ENCODE assay signal across 28 mouse cellular contexts in genomic region chr17:5097046-5097445, GRCm38 (mm10).
DNase-seq lines count a peak whose midpoint lies in the region; ATAC-seq and TF ChIP-seq lines count a peak whose summit lies in the region.
"Had no signal": no experiment of that assay in that cellular context is flagged by ENCODE, and none has a peak within 500 bp of the region (broad histone marks: within the 10 kb centered on the region; RNA-seq: fewer than 3 reads in every experiment).

No protein-coding gene starts in this region.

- no peak overlapping the region for H3K4me2 ChIP-seq in liver, embryonic 12.5 days
- no peak overlapping the region for H3K4me2 ChIP-seq in liver, embryonic 16.5 days (ENCODE audit: low read depth, low read length)
- H3K4me2 ChIP-seq: embryonic facial prominence, embryonic 13.5 days; heart, embryonic 13.5 days; hindbrain, embryonic 14.5 days had no signal

- no peak for TF ChIP-seq POLR2A in kidney, adult 2 months (IDR thresholded peaks at IDR 0.05; ENCODE audit: low read depth, low read length)

- H3K9me3 ChIP-seq in liver, embryonic 12.5 days (replicated peaks) = no peaks in the 10 kb centered on the region
- H3K9me3 ChIP-seq in E14TG2a.4 (ENCODE audit: low read length) = no peaks in the 10 kb centered on the region
- no peaks in the 10 kb centered on the region for H3K9me3 ChIP-seq in liver, embryonic 16.5 days (replicated peaks; ENCODE audit: control insufficient read depth, low read length)
- H3K9me3 ChIP-seq: embryonic facial prominence, embryonic 10.5 days; embryonic facial prominence, embryonic 13.5 days; heart, embryonic 10.5 days; heart, embryonic 13.5 days had no signal

- H3K27me3 ChIP-seq in kidney, adult 2 months (replicated peaks; ENCODE audit: control insufficient read depth, insufficient read depth, low read length) = no peaks in the 10 kb centered on the region
- H3K27me3 ChIP-seq in liver, embryonic 12.5 days (replicated peaks) = no peaks in the 10 kb centered on the region
- no peaks in the 10 kb centered on the region for H3K27me3 ChIP-seq in E14TG2a.4 (ENCODE audit: insufficient read depth, low read length)
- H3K27me3 ChIP-seq in liver, embryonic 16.5 days (ENCODE audit: control insufficient read depth, insufficient read depth, low read depth, low read length) = no peaks in the 10 kb centered on the region
- H3K27me3 ChIP-seq: embryonic facial prominence, embryonic 13.5 days had no signal

- WGBS in kidney, adult 2 months = 91% methylated on average over 4 of the region's 4 CpGs
- WGBS in liver, embryonic 12.5 days (ENCODE audit: insufficient replicate concordance) = 86% methylated on average over 4 of the region's 4 CpGs
- 85% methylated on average over 4 of the region's 4 CpGs for WGBS in liver, embryonic 16.5 days (ENCODE audit: insufficient replicate concordance)

- H3K4me1 ChIP-seq in kidney, adult 2 months (ENCODE audit: control insufficient read depth, insufficient read depth, low read length) = peaks cover 26% of the 10 kb centered on the region
- peaks cover 100% of the 10 kb centered on the region for H3K4me1 ChIP-seq in liver, embryonic 12.5 days
- H3K4me1 ChIP-seq in E14TG2a.4 (replicated peaks; ENCODE audit: low read depth, low read length) = peaks cover 75% of the 10 kb centered on the region
- H3K4me1 ChIP-seq in liver, embryonic 16.5 days (ENCODE audit: control insufficient read depth, low read depth, low read length) = peaks cover 76% of the 10 kb centered on the region

- H3K36me3 ChIP-seq in kidney, adult 2 months (ENCODE audit: control insufficient read depth, insufficient read depth, low read length) = no peaks in the 10 kb centered on the region
- no peaks in the 10 kb centered on the region for H3K36me3 ChIP-seq in liver, embryonic 12.5 days
- no peaks in the 10 kb centered on the region for H3K36me3 ChIP-seq in E14TG2a.4 (ENCODE audit: insufficient read depth, low read length)
- no peaks in the 10 kb centered on the region for H3K36me3 ChIP-seq in liver, embryonic 16.5 days (ENCODE audit: control insufficient read depth, insufficient read depth)
- H3K36me3 ChIP-seq: heart, embryonic 10.5 days had no signal

- no peak for ATAC-seq in liver, embryonic 12.5 days
- no peak for ATAC-seq in liver, embryonic 16.5 days (ENCODE audit: low read depth)
- ATAC-seq: activated CD4-positive, CD25-positive, alpha-beta regulatory T cell, adult 4 months; CD4-positive, CD25-positive, alpha-beta regulatory T cell, adult 4 months; forebrain, embryonic 14.5 days; forebrain, postnatal 0 days; hindbrain, postnatal 0 days had no signal

- TF ChIP-seq CTCF in kidney, adult 2 months (conservative IDR thresholded peaks at IDR 0.05; ENCODE audit: insufficient read depth, insufficient read length, low read depth, low read length) = no peak
- TF ChIP-seq CTCF in E14TG2a.4 (conservative IDR thresholded peaks at IDR 0.05; ENCODE audit: low read length) = no peak

- H3K9ac ChIP-seq in liver, embryonic 12.5 days = 0 out of 2 replicates have a peak overlapping the region, but pooled peaks have one; percentile 17
- no peak overlapping the region for H3K9ac ChIP-seq in liver, embryonic 16.5 days (ENCODE audit: low read depth, low read length)
- H3K9ac ChIP-seq: forebrain, postnatal 0 days; heart, embryonic 13.5 days; hindbrain, embryonic 14.5 days had no signal

- H3K4me3 ChIP-seq in kidney, adult 2 months (ENCODE audit: insufficient read depth, low read depth, low read length) = no peak overlapping the region
- H3K4me3 ChIP-seq in liver, embryonic 12.5 days = no peak overlapping the region
- H3K4me3 ChIP-seq in E14TG2a.4 (replicated peaks; ENCODE audit: low read length) = peak overlapping the region; percentile 52; the same call in 1 of the 2 replicates
- H3K4me3 ChIP-seq in liver, embryonic 16.5 days (ENCODE audit: low read depth, low read length) = no peak overlapping the region
- H3K4me3 ChIP-seq: embryonic facial prominence, embryonic 10.5 days; embryonic facial prominence, embryonic 13.5 days; erythroblast, embryonic 14.5 days; gastrocnemius, adult 2 months; heart, embryonic 10.5 days; heart, embryonic 13.5 days had no signal

- H3K27ac ChIP-seq in kidney, adult 2 months (ENCODE audit: insufficient read depth, low read depth, low read length) = peak overlapping the region; percentile 42; the same call in 1 of the 2 replicates
- peak overlapping the region; percentile 98 for H3K27ac ChIP-seq in liver, embryonic 12.5 days
- peak overlapping the region; percentile 10; the same call in 1 of the 2 replicates for H3K27ac ChIP-seq in liver, embryonic 16.5 days (ENCODE audit: low read length)
- H3K27ac ChIP-seq: embryonic facial prominence, embryonic 10.5 days; embryonic facial prominence, embryonic 13.5 days; gastrocnemius, adult 2 months; heart, embryonic 13.5 days; hindbrain, embryonic 14.5 days; hindbrain, postnatal 0 days had no signal

- DNase-seq in kidney, adult 2 months = no peak
- DNase-seq in kidney, postnatal 25 days = no peak
- DNase-seq in liver = no peak
- DNase-seq: adrenal gland, adult 8-10 months; adrenal gland, postnatal 25 days; cerebellum, adult 8-10 months; cerebellum, postnatal 10 days; cerebellum, postnatal 36 days; embryo, embryonic 11 days; forebrain, postnatal 0 days; gastrocnemius, adult 2 months; gastrocnemius, postnatal 14 days; heart, adult 18-20 months; heart, postnatal 14 days; heart, postnatal 4 days had no signal

Comparison
In these comparisons a context has a peak if more than half of its experiments do, and no peak if none do; other contexts are left out.
1. H3K27ac ChIP-seq: peak in every context shown above with its lines; median percentile 98 in liver, embryonic 12.5 days; 42 in kidney, adult 2 months; 10 in liver, embryonic 16.5 days.